Mouse (Mus musculus): ENCODE data around the gene Nnat. TPM values are rescaled to one million over a fixed set of nuclear protein-coding genes. Genes with fewer than 3 reads are reported as not detected.

The Nnat gene
- polyA plus RNA-seq (2015; fragmentation: Nextera tagmentation; extraction: Ambion mirVana) = 10,539 and 10,900 TPM in 2 replicates

DNA sequence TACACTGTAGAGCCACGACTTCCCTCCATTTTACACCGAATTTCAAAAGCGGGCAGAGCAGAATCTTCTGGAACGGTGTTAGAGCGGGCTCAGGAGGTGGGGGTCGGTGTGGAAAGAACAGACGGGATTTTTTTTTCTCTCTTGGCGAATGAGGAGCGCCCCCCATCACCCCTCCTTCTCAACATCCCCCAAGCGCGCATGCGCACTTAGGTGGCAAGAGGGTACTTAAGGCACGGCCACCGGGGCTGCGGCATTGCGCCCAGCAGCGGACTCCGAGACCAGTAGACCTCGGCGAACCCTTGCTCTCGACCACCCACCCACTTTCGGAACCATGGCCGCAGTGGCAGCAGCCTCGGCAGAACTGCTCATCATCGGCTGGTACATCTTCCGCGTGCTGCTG lies at the start of gene Nnat:
TSS of gene Nnat (plus strand) at position 221 of the 400 bp plus-strand sequence.
- peak within 1 kb of the TSS; percentile 56 for H3K4me3 ChIP-seq
- H3K27me3 ChIP-seq (replicated peaks) = no peaks in the 10 kb centered on the region
- peak within 1 kb of the TSS; percentile 72 for H3K9ac ChIP-seq
- H3K36me3 ChIP-seq (replicated peaks) = peaks cover 30% of the 10 kb centered on the region
- H3K27ac ChIP-seq = peak within 1 kb of the TSS; percentile 95
- H3K4me2 ChIP-seq = peak within 1 kb of the TSS; percentile 83
- WGBS = 49% methylated on average over 27 of the region's 27 CpGs
- peaks cover 37% of the 10 kb centered on the region for H3K4me1 ChIP-seq
- peak; percentile 73 for ATAC-seq (replicated peaks)
- peaks cover 23% of the 10 kb centered on the region; the same call in 1 of the 2 replicates for H3K9me3 ChIP-seq

DNA sequence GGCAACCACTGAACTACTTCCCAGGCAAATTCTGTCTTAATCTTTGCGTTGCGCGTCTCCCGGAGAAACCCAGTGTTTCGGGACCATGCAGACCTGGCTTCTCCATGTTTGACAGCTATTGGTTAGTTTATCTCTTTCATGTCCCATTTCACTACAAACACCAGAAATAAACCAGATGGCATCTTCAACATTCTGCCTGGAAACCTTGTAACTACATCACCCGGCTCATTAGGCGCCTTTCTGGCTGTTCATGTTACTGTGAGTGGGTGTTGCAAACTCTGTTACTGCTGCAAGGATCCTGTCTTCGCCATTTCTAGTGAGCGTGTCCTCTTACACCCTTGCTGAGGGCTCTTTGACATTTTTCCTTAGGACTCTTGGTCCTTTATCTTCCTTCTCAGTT lies 47.0 kb upstream of the Nnat start:
- H3K27ac ChIP-seq = no peak overlapping the region; the same call in 1 of the 2 replicates
- H3K4me1 ChIP-seq = peaks cover 28% of the 10 kb centered on the region
- no peak overlapping the region for H3K4me2 ChIP-seq
- ATAC-seq (replicated peaks) = no peak
- no peaks in the 10 kb centered on the region for H3K9me3 ChIP-seq
- WGBS = 93% methylated on average over 9 of the region's 9 CpGs
- H3K4me3 ChIP-seq = no peak overlapping the region
- no peak overlapping the region for H3K9ac ChIP-seq
- H3K36me3 ChIP-seq (replicated peaks) = no peaks in the 10 kb centered on the region
- H3K27me3 ChIP-seq (replicated peaks) = no peaks in the 10 kb centered on the region

DNA sequence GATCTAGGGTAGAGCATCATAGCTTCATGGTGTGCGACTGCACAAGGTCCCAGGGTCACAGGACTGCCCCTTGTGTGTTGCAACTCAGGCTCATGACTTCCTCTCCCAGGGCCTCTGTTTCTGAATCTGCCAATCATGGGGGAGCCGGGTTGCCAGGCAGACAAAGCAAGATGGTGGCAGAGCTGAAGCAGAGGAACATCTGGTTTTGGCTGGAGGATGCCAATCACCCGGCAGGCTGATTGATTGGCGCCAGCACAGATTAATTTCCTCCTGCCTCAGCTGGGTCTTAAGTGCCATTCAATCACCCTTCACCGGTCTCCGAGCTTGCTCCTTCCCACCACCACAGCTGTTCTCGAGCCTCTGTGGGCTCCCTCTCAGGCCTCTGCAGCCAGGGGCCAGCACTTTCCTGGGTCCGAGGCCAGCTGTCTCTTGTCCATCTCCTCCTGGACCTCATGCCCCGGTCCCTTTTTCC lies 46.1 kb upstream of the Nnat start:
- Histone ChIP-seq H3K4me3 (no peak overlapping the region), H3K9me3 (no peaks in the 10 kb centered on the region), H3K27me3 (replicated peaks) (no peaks in the 10 kb centered on the region), H3K4me1 (peaks cover 32% of the 10 kb centered on the region), H3K9ac (no peak overlapping the region), H3K36me3 (replicated peaks) (no peaks in the 10 kb centered on the region), H3K27ac (peak overlapping the region; percentile 37), H3K4me2 (no peak overlapping the region)
- ATAC-seq (replicated peaks) = no peak
- WGBS = 21% methylated on average over 9 of the region's 9 CpGs

DNA sequence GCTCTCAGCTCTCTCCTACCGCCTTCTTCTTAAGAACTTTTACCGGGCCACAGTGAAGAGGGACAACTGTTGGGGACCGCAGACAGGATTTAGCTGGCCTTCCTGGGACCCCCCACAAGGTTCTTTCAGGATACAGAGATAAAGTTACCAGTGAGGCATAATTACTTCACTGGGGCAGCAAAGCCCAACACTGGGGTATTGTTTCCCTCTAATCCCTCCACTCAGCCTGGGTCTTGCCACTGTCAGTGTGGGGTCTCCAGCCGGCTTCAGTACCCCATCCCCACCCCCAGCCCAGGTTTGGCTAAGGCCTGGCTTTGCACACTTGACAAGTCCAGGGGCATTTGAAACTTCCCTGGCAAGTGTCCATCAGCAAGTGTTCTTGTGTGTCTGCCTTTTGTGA lies 45.5 kb upstream of the Nnat start:
- H3K27ac ChIP-seq = peak overlapping the region; percentile 37; the same call in 1 of the 2 replicates
- H3K4me3 ChIP-seq = no peak overlapping the region
- H3K27me3 ChIP-seq (replicated peaks) = no peaks in the 10 kb centered on the region
- no peaks in the 10 kb centered on the region for H3K9me3 ChIP-seq
- H3K4me1 ChIP-seq = peaks cover 35% of the 10 kb centered on the region
- H3K4me2 ChIP-seq = no peak overlapping the region
- H3K36me3 ChIP-seq (replicated peaks) = no peaks in the 10 kb centered on the region
- no peak for ATAC-seq (replicated peaks)
- 12% methylated on average over 4 of the region's 4 CpGs for WGBS
- H3K9ac ChIP-seq = no peak overlapping the region

DNA sequence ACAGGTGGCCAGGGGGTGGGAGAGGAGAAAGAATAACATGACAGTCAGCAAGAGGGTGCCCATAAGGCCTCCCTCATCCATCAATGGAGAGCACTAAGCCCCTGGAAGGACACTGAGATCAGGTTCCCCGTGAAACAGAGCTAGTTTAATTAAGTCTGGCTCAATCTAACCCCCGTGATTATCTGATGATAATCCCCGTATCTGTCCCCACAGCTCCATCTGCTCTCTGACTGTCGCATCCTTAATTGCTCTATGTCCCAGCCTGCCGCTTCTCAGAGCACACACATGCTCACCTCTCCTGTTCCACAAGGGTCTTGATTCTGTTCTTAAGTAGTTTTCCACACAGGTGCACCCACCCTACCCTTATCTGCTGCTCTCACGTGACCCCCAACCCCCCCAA lies 42.4 kb upstream of the Nnat start:
- ATAC-seq (replicated peaks) = 0 out of 2 replicates have a peak, but pooled peaks have one; percentile 16
- Histone ChIP-seq H3K4me3 (no peak overlapping the region), H3K27me3 (replicated peaks) (no peaks in the 10 kb centered on the region), H3K9me3 (no peaks in the 10 kb centered on the region), H3K4me1 (peaks cover 46% of the 10 kb centered on the region), H3K4me2 (no peak overlapping the region), H3K36me3 (replicated peaks) (no peaks in the 10 kb centered on the region), H3K9ac (no peak overlapping the region), H3K27ac (peak overlapping the region; percentile 47; the same call in 1 of the 2 replicates)
- 27% methylated on average over 6 of the region's 6 CpGs for WGBS

DNA sequence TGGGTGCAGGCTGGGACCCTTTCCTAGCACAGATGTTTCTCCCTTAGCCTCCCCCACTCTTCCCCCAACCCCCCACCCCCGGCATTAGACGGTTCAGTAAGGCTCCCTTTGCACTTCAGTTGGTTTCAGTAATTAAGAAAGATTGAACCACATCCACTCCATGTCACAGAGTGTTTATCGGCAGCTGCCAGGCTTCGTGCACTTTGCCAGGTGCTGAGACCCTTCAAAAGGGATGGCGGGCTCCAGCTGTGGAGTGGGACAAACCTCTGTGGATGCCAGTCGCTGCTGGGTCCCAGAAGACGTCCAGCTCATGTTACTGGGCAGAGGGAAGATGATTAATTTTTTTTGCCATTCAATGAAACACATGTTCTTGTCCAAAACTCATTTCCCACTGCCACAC lies 41.4 kb upstream of the Nnat start:
- ATAC-seq (replicated peaks) = no peak
- Histone ChIP-seq H3K4me2 (no peak overlapping the region), H3K27ac (peak overlapping the region; percentile 47; the same call in 1 of the 2 replicates), H3K36me3 (replicated peaks) (no peaks in the 10 kb centered on the region), H3K27me3 (replicated peaks) (no peaks in the 10 kb centered on the region), H3K9ac (no peak overlapping the region), H3K9me3 (no peaks in the 10 kb centered on the region), H3K4me3 (no peak overlapping the region), H3K4me1 (peaks cover 46% of the 10 kb centered on the region)
- WGBS = 37% methylated on average over 7 of the region's 7 CpGs

DNA sequence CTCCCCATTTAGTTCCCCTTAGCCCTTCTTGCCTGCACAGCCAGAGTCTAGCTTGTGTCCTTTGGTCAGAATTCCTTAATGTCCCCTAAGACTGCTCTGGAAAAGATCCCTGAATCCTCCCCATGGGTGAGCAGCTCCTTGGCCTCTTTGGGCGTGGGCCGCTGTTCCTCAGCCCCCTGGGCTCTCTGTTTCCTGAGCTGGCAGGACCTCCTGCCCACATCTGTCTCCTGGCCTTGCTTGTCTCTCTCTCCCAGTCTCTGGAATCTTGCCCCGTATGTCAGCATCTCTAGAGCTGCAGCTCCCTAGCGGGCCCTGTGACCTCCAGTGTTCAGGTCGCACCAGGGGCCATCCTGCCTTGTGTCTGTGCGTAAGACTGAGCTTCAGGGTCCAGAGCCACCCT lies 40.4 kb upstream of the Nnat start:
- Histone ChIP-seq H3K9ac (no peak overlapping the region), H3K27me3 (replicated peaks) (no peaks in the 10 kb centered on the region), H3K27ac (peak overlapping the region; percentile 87), H3K4me2 (no peak overlapping the region), H3K4me1 (peaks cover 37% of the 10 kb centered on the region), H3K4me3 (no peak overlapping the region), H3K9me3 (no peaks in the 10 kb centered on the region), H3K36me3 (replicated peaks) (no peaks in the 10 kb centered on the region)
- ATAC-seq (replicated peaks) = no peak
- WGBS = 76% methylated on average over 6 of the region's 6 CpGs

DNA sequence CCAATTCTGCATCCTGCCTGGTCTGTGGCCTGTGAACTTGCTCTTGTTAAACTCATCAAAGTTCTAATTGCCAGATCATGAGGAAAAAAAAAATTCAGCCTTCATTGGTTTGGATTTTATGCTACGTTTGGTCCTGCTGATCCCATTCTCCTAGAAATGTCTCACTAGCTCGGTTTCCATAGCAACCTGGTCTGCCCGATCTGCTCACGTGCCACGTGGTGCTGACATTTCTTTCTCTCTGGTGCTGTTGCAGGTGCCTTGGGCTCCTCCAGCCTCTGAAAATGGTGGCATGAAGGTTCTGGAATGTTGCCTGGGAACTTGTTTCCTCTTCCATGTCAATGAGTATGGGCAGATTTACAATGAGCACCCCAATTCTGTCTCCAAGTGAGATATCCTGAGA lies 39.4 kb upstream of the Nnat start:
- Histone ChIP-seq H3K4me1 (peaks cover 35% of the 10 kb centered on the region), H3K9me3 (no peaks in the 10 kb centered on the region), H3K4me2 (0 out of 2 replicates have a peak overlapping the region, but pooled peaks have one; percentile 6), H3K27me3 (replicated peaks) (no peaks in the 10 kb centered on the region), H3K27ac (peak overlapping the region; percentile 87), H3K9ac (no peak overlapping the region), H3K4me3 (no peak overlapping the region), H3K36me3 (replicated peaks) (no peaks in the 10 kb centered on the region)
- ATAC-seq (replicated peaks) = peak; percentile 77
- WGBS = 17% methylated on average over 5 of the region's 5 CpGs

DNA sequence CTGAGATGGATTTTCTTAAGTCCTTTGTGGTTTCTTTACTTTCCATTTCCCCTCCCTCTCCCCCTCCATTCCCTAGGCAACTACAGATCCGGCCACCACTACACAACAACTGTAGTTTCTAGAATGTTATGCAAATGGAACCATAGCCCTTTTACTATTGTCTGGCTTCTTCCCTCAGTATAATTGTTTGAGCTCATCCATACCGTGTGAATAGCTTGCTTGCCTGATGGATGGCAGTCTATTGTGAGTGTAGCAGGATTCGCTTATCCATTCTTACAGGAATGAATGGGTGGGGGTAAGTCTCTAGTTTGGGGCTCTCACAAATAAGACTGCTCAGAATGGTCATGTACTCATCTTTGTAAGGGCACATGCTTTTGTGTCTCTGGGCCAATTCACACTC lies 37.3 kb upstream of the Nnat start:
- Histone ChIP-seq H3K27me3 (replicated peaks) (no peaks in the 10 kb centered on the region), H3K9me3 (no peaks in the 10 kb centered on the region), H3K36me3 (replicated peaks) (no peaks in the 10 kb centered on the region), H3K27ac (no peak overlapping the region), H3K4me1 (peaks cover 45% of the 10 kb centered on the region), H3K9ac (no peak overlapping the region), H3K4me3 (no peak overlapping the region), H3K4me2 (no peak overlapping the region)
- WGBS = 20% methylated on average over 3 of the region's 3 CpGs
- ATAC-seq (replicated peaks) = no peak; the same call in 1 of the 2 replicates

DNA sequence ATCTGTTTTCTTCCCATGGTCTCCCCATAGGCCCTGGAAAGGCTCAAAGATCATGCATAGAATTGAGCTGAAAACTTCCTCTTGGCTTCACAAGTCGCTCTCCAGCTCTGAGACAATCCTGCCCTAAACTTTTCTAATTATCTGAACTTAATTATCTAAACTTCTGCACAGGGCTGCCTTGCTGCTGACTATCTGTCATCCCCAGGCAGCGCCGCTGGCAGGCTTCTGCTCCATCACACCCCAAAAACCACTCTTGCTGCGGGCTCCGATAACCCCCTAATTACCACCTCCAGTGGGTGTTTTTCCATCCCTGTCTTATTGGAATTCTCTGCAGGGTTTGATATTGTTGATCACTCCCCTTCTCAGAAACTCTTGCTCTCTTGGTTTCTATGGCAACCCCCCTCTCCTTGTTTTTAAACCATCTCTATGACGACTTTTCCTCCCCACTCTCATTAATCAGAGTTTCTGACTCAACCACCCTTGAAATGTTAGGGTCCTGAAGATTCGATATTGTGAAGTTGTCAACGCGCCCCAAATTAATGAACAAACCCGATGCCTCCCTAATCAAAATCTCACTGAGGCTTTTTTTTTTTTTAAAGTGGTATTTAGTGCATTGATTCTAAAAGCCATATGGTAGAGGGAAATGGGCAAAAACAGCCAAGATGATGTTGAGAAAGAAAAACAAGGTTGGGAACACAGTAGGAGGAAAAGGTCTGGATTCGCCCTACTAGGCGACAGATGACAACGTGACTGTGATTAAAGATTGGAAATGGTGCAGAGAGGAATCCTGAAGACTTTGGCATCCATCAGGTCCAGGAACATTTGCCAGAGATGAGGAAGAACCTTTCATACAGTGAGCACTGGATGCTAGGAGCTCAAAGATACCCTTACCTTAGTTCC lies 29.6 kb upstream of the Nnat start:
- Histone ChIP-seq H3K27me3 (replicated peaks) (no peaks in the 10 kb centered on the region), H3K4me1 (peaks cover 61% of the 10 kb centered on the region), H3K27ac (peak overlapping the region; percentile 79), H3K9me3 (no peaks in the 10 kb centered on the region), H3K4me2 (no peak overlapping the region), H3K36me3 (replicated peaks) (no peaks in the 10 kb centered on the region), H3K9ac (no peak overlapping the region), H3K4me3 (no peak overlapping the region)
- 54% methylated on average over 13 of the region's 13 CpGs for WGBS
- no peak for ATAC-seq (replicated peaks)

DNA sequence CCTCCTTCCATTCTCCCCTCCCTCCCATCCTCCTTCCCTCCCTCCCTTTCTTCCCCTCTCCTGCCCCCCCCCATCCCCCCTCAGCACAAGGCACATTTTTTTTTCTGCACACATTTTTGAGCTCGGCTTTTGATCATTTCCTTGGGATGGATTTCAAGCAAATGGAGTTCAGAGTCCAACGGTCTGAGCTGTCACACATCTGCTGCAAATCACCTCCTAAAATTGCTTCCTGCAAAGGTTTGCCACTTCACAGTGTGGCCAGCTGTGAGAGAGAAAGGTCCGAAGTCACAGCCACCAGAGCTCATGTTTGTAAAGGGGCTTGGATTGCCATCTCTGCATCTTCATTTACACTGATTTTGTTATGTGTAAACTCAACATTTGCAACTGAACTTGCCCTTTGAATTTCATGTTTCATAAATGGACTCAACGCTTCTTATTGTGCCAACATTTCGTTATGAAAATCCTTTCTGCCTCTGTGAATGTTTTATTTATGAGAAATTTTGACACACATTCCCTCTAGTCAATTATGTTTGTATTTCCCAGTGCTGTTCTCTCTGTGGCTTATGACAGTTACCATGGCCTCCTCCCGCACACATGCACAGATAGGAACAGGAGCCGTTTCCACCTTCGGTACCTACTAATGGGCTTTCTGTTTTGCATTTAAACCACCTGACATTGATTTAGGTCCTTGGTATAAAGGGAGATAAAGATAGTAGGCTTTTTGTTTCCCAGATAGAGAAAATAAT lies 28.0 kb upstream of the Nnat start:
- H3K9ac ChIP-seq = no peak overlapping the region
- peak; percentile 75; the same call in 1 of the 2 replicates for ATAC-seq (replicated peaks)
- 23% methylated on average over 8 of the region's 8 CpGs for WGBS

DNA sequence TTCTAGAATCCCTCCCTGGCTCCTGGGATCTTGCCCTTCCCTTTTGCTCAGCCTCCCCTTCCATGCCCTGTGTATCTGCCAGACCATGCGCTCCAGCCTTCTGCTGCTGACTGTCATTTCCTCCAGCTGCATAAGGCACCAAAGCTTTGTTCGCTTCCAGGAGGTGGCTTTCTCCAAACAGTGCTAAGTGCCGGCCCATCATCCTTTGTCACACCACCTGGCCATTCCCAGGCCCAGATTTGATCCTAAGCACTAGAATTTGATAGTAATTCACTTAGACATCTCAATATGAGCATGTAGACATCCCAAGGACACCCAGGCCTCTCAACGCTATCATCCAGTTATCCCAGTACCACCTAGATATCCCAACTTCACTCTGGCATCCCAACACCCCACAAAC lies 25.7 kb upstream of the Nnat start:
- peak overlapping the region; percentile 31; the same call in 1 of the 2 replicates for H3K27ac ChIP-seq
- no peaks in the 10 kb centered on the region for H3K9me3 ChIP-seq
- H3K36me3 ChIP-seq (replicated peaks) = no peaks in the 10 kb centered on the region
- H3K4me2 ChIP-seq = no peak overlapping the region
- H3K9ac ChIP-seq = no peak overlapping the region
- ATAC-seq (replicated peaks) = no peak
- WGBS = 58% methylated on average over 4 of the region's 4 CpGs
- H3K4me1 ChIP-seq = peaks cover 80% of the 10 kb centered on the region
- H3K4me3 ChIP-seq = no peak overlapping the region
- no peaks in the 10 kb centered on the region for H3K27me3 ChIP-seq (replicated peaks)

More for the DNA sequence above, 28.0 kb upstream of the Nnat start:
- Histone ChIP-seq H3K4me2 (no peak overlapping the region), H3K4me3 (no peak overlapping the region), H3K27ac (peak overlapping the region; percentile 79), H3K27me3 (replicated peaks) (no peaks in the 10 kb centered on the region), H3K9me3 (no peaks in the 10 kb centered on the region), H3K36me3 (replicated peaks) (no peaks in the 10 kb centered on the region), H3K4me1 (peaks cover 59% of the 10 kb centered on the region)

Data from midbrain, embryonic 15.5 days (tissue).